Mouse (Mus musculus) kidney, embryonic 16.5 days (tissue): ENCODE results near the gene Pdik1l. TPM values are rescaled to one million over a fixed set of nuclear protein-coding genes. Genes with fewer than 3 reads are reported as not detected.
"Not testable (repeated sequence)": the region's sequence is repeated elsewhere in the genome, so short reads cannot be mapped to it uniquely, and the experiment has no call there.

Experiments
- ATAC-seq: fragments of 200-750 bp; cut with Nextera tagmentation; 2 replicates; pipeline ENCODE4 v1.8.0; 2017; ENCODE audit warnings: moderate TSS enrichment; ENCODE audit not compliant: low FRiP score, low TSS enrichment
- H3K27ac ChIP-seq: fragments of 300-500 bp; sonication (generic); 2 replicates; pipeline ENCODE4 v1.5.1; 2014; ENCODE audit warnings: low read length
- H3K27me3 ChIP-seq: fragments of 300-500 bp; sonication (generic); 2 replicates; pipeline ENCODE4 v1.6.1; 2014; ENCODE audit warnings: low read length, control low read depth, mixed read lengths; ENCODE audit not compliant: insufficient read depth
- H3K36me3 ChIP-seq: fragments of 300-500 bp; sonication (generic); 2 replicates; pipeline ENCODE4 v1.6.1; 2014; ENCODE audit warnings: low read length, control low read depth, mixed read lengths; ENCODE audit not compliant: insufficient read depth
- H3K4me1 ChIP-seq: fragments of 300-500 bp; sonication (generic); 2 replicates; pipeline ENCODE4 v1.6.1; 2014; ENCODE audit warnings: low read length, control low read depth, mixed read lengths; ENCODE audit not compliant: insufficient read depth
- H3K4me2 ChIP-seq: fragments of 300-500 bp; sonication (generic); replicated peaks from 2 replicates; pipeline ENCODE4 v1.6.1; 2014; ENCODE audit warnings: low read depth, low read length
- H3K4me3 ChIP-seq: fragments of 300-500 bp; sonication (generic); 2 replicates; pipeline ENCODE4 v1.5.1; 2014; ENCODE audit warnings: mild to moderate bottlenecking, low read length
- H3K9ac ChIP-seq: fragments of 300-500 bp; sonication (generic); replicated peaks from 2 replicates; pipeline ENCODE4 v1.6.1; 2014; ENCODE audit warnings: low read length
- H3K9me3 ChIP-seq: fragments of 300-500 bp; sonication (generic); 2 replicates; pipeline ENCODE4 v1.6.1; 2016; ENCODE audit warnings: low read length, control low read depth
- WGBS: fragments of 180-500 bp; shearing (Covaris S2); extraction: QIAGEN DNeasy Blood & Tissue Kit; methylation state at CpG from one replicate; pipeline ENCODE4 v1.1.7; 2014; 5-methylcytosine and 5-hydroxymethylcytosine counted together
- polyA plus RNA-seq: library from polyadenylated mRNA; unstranded; fragments of >200 nt; fragmentation: Nextera tagmentation; extraction: Ambion mirVana; gene quantifications from 2 replicates; pipeline ENCODE4 v1.2.1, GENCODE M21; 2015

Pdik1l gene
- polyA plus RNA-seq, 1 experiment from 2014 or later: 20.2 TPM

DNA sequence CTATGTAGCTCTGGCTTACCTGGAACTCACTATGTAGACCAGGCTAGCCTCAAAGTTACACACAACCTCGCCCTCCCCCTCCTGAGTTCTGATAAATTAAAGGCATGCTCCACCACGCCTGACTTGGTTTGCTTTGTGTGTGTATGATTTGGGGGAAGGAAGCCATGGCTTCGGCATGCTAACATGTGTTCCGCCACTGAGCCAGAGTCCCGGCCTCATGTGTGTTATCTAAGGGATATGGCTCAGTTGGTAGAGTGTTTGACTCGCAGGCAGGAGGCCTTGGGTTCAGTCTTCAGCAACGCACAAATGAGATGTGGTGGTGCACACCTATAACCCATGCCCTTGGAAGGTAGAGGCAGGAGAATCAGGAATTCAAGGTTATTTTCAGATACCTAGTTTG lies 15.7 kb downstream of the Pdik1l start:
- Histone ChIP-seq H3K4me2 (no peak overlapping the region), H3K4me1 (peaks cover 6% of the 10 kb centered on the region), H3K36me3 (peaks cover 5% of the 10 kb centered on the region), H3K9ac (no peak overlapping the region), H3K27me3 (no peaks in the 10 kb centered on the region), H3K27ac (no peak overlapping the region), H3K9me3 (no peaks in the 10 kb centered on the region), H3K4me3 (no peak overlapping the region)
- 79% methylated on average over 7 of the region's 7 CpGs for WGBS
- ATAC-seq: no peak

DNA sequence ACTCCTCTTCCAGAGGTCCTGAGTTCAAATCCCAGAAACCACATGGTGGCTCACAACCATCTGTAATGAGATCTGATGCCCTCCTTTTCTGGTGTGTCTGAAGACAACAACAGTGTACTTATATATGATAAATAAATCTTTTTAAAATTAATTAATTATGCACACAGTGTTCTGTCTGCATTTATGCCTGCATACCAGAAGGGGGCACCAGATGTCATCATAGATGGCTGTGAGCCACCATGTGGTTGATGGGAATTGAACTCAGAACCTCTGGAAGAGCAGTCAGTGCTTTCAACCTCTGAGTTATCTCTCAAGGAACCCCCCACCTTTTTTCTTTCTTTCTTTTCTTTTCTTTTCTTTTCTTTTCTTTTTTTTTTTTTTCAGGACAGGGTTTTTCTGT lies 18.1 kb downstream of the Pdik1l start:
- not testable (repeated sequence) for H3K4me2 ChIP-seq, ATAC-seq, H3K9me3 ChIP-seq

DNA sequence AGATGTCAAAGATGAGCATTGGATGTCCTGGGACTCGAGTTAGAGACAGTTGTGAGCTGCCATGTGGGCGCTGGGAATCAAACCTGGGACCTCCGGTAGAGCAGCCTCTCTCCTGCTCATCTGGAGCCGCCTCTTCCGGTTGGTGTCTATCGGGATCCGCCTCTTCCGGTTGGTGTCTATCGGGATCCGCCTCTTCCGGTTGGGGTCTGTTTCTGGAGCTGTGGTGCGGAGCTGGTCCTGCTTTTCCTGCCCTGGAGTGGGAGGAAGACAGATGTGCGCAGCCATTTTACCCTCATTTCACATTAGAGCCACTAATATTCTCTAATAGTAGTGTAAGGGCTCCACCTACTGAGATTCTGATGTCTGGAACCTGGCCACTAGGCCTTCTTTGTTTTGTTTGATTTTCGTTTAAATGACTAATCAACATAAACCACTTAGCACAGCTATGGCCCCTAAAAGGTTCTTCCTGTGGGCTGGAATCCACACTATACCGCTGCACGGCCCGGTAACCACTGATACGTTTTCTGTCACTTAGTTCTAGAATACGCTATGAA lies 19.5 kb downstream of the Pdik1l start:
- H3K9me3 ChIP-seq: no peaks in the 10 kb centered on the region; the same call in 1 of the 2 replicates
- H3K9ac ChIP-seq: no peak overlapping the region
- no peaks in the 10 kb centered on the region for H3K36me3 ChIP-seq
- no peak for ATAC-seq
- 77% methylated on average over 19 of the region's 19 CpGs for WGBS
- no peak overlapping the region for H3K4me2 ChIP-seq
- H3K27me3 ChIP-seq: no peaks in the 10 kb centered on the region
- H3K4me1 ChIP-seq: peaks cover 6% of the 10 kb centered on the region
- no peak overlapping the region for H3K27ac ChIP-seq
- no peak overlapping the region for H3K4me3 ChIP-seq

More for the DNA sequence above, 18.1 kb downstream of the Pdik1l start:
- H3K27me3 ChIP-seq, H3K27ac ChIP-seq, H3K9ac ChIP-seq, H3K36me3 ChIP-seq, H3K4me3 ChIP-seq, H3K4me1 ChIP-seq: not testable (repeated sequence)

DNA sequence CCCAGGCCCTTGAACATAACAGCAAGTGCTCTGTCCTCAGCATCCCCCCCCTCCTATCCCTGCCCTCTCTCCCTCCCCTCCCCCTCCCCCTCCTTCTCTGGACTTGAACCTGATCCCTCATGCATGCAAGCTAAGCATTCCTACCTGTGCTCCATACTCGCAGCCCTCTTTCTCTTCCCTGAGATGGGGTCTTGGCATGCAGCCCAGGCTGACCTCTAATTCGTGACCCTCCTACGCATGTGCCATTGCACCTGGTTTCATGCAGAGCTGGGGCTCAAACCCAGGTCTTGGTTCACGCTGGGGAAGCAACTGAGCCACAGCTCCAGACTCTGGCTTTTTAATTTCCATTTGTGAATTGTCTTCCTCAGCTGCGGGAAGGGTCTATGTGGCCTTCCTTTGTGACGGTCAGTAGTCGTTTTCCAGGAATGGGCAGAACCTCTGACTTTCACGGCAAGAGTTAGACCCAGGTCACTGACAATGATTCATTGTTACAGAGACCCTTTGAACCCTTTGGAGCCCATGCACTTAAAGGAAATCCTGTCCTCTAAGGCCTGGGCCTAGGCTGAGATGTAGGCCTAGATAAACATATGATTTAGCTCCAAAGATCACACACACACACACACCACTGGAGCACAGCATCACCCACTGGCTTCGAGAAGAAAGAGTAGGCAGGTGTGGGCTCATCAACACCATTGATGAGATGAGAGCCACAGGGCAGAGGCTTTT lies 21.7 kb downstream of the Pdik1l start:
- Histone ChIP-seq H3K4me1 (no peaks in the 10 kb centered on the region), H3K9me3 (no peaks in the 10 kb centered on the region; the same call in 1 of the 2 replicates), H3K27ac (0 out of 2 replicates have a peak overlapping the region, but pooled peaks have one; percentile 15), H3K4me3 (no peak overlapping the region), H3K36me3 (no peaks in the 10 kb centered on the region), H3K9ac (no peak overlapping the region), H3K27me3 (no peaks in the 10 kb centered on the region), H3K4me2 (no peak overlapping the region)
- no peak for ATAC-seq
- WGBS: 29% methylated on average over 9 of the region's 9 CpGs

DNA sequence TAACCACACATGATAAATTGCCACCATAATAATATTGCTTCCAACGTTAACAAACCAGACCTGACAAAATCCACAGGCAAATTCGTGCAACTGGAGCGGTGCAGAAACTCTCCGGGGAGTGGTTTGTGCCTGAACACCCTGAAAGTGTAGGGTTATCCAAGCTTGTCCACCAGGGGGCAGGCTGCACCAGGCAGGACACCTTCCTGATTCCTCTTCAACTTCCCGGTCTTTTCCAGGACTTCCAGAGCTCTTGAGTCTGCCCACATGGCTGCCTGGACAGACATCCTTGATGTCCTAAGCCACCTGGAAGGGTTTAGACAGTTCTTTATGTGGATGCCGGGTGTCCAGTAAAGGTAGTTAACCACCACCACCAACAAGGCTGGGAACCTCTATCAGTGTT lies 24.5 kb downstream of the Pdik1l start:
- H3K4me1 ChIP-seq: no peaks in the 10 kb centered on the region
- no peak overlapping the region for H3K4me3 ChIP-seq
- no peak for ATAC-seq
- no peak overlapping the region for H3K4me2 ChIP-seq
- WGBS: 33% methylated on average over 6 of the region's 6 CpGs
- no peaks in the 10 kb centered on the region; the same call in 1 of the 2 replicates for H3K9me3 ChIP-seq
- H3K27ac ChIP-seq: no peak overlapping the region
- H3K27me3 ChIP-seq: no peaks in the 10 kb centered on the region
- H3K9ac ChIP-seq: no peak overlapping the region
- no peaks in the 10 kb centered on the region for H3K36me3 ChIP-seq

DNA sequence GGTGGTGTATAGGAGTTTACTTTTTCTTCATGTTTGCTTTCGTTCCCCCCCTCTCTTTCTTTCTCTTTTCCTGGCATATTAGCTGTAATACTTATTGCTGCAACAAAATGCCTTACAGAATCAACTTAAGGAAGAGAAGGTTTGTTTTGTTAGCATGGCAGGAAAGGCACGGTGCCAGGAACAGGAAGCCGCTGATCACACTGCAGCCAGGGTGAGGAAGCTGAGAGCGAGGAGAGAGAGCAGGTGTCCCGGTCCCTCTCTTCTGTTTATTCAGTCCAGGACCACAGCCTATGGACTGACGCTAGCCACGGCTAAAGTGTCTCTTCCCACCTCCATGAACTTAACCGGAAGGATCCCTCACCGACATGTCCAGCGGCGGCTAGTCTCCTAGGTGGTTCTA lies 29.3 kb downstream of the Pdik1l start:
- H3K9ac ChIP-seq: no peak overlapping the region
- no peaks in the 10 kb centered on the region for H3K9me3 ChIP-seq
- no peak for ATAC-seq
- no peaks in the 10 kb centered on the region for H3K36me3 ChIP-seq
- no peak overlapping the region for H3K4me2 ChIP-seq
- WGBS: 47% methylated on average over 11 of the region's 11 CpGs
- H3K4me3 ChIP-seq: no peak overlapping the region
- peaks cover 6% of the 10 kb centered on the region for H3K27me3 ChIP-seq
- peaks cover 27% of the 10 kb centered on the region for H3K4me1 ChIP-seq
- no peak overlapping the region; the same call in 1 of the 2 replicates for H3K27ac ChIP-seq

DNA sequence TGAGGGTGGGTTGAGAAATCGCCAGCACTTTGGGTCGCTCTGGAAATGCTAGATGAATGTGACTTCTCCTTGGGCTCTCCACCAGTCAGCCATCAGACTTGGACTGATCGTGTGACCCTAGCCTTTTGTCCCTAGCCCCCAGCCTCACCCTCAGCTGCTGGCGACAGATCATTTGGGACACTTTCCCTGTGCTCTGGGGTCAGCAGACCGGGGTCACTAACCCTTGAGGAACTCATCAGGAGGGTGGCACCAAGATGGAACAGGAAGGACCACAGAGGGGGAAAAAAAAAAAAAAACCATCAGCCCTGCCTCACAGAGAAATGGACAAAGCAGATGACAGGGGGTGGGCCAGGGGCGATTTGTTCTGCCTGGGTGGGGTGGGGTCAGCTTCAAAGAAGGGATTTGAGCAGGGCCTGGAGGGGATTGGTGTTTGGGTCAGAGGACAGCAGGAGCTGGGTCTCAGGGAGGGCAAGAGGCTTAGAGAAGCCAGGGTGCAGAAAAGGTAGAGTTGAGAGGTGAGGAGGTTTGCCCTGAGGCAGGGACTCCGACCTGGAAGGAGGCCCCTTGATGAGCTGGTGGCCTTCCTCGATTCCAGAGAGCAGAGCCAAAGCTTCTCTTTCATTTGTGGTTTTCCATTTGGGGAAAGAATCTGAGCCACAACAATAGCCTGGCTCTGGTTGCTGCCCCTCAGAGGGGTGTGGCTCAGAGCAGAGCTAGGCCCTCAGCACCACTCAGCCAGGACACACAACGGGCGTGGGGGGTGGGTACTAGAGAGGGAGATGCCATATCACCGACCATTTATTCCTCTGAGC lies 30.3 kb downstream of the Pdik1l start:
- H3K9me3 ChIP-seq: no peaks in the 10 kb centered on the region
- no peak overlapping the region for H3K4me3 ChIP-seq
- H3K4me2 ChIP-seq: no peak overlapping the region
- H3K27me3 ChIP-seq: peaks cover 16% of the 10 kb centered on the region
- ATAC-seq: no peak
- no peak overlapping the region; the same call in 1 of the 2 replicates for H3K9ac ChIP-seq
- 32% methylated on average over 11 of the region's 11 CpGs for WGBS
- H3K27ac ChIP-seq: peak overlapping the region; percentile 41
- peaks cover 34% of the 10 kb centered on the region for H3K4me1 ChIP-seq
- no peaks in the 10 kb centered on the region for H3K36me3 ChIP-seq

DNA sequence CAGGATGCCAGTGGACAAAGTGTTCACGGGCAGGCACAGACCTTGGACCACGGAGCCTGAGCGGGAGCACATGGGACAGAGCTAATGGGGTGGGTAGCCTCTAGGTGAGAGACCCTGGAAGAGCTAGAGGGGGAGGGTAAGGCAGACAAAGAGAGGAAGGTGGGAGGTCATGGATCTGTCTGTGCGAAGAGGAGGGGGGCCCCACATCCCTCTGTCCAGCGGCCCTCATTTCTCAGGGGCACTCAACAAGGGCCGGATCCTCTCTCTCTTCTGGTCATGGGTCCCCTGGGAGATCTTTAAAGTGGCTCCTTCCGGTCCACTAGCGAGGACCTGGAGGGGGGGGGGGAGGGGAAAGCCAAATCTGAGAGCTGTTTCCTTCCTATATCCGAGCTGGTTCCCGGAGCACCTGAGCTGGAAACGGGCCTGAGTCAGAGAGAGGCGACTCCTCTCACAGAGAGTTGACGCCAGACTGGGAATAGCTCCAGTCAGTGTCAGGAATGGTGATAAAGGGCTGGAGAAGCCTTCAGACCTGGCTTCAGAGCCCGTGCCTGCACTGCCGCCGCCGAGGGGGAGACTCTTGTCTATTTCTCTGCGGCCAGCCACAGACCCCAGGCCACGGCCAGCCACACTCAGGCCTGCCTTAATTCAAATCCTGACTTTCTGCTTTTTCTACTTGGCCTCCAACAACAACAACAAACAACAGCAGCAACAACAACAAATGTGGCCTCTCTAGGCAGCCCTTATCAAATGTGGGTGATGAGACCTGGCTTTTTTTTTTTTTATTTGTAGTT lies 31.1 kb downstream of the Pdik1l start:
- no peak overlapping the region; the same call in 1 of the 2 replicates for H3K9ac ChIP-seq

DNA sequence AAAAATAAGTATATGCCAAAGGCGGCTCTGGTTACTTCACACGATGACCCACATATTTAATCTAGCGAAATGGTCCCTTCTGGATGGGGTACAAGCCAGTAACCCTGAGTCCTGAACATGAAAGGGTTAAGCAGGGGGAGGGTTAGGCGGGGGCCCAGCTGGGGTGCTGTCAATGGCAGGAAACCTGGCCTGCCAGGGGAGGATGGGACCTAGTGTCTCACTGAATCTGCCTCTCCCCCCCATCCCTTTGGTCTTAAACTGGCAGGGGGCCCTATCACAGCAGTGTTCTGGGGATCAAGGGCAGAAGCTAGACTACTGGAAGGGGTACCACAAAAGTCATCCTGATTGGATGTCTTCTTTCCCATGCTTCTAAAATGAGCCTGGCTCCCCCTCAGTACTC lies 31.8 kb downstream of the Pdik1l start:
- H3K4me3 ChIP-seq: no peak overlapping the region
- peaks cover 49% of the 10 kb centered on the region for H3K4me1 ChIP-seq
- no peaks in the 10 kb centered on the region for H3K36me3 ChIP-seq
- H3K9ac ChIP-seq: no peak overlapping the region; the same call in 1 of the 2 replicates
- no peaks in the 10 kb centered on the region for H3K9me3 ChIP-seq
- ATAC-seq: no peak
- peaks cover 31% of the 10 kb centered on the region for H3K27me3 ChIP-seq
- peak overlapping the region; percentile 20; the same call in 1 of the 2 replicates for H3K4me2 ChIP-seq
- 37% methylated on average over 4 of the region's 4 CpGs for WGBS
- peak overlapping the region; percentile 75 for H3K27ac ChIP-seq

More for the DNA sequence above, 31.1 kb downstream of the Pdik1l start:
- no peaks in the 10 kb centered on the region for H3K9me3 ChIP-seq
- no peaks in the 10 kb centered on the region for H3K36me3 ChIP-seq
- WGBS: 16% methylated on average over 18 of the region's 19 CpGs
- no peak overlapping the region for H3K4me3 ChIP-seq
- ATAC-seq: peak; percentile 25; the same call in 1 of the 2 replicates
- H3K27me3 ChIP-seq: peaks cover 24% of the 10 kb centered on the region
- H3K4me1 ChIP-seq: peaks cover 42% of the 10 kb centered on the region
- H3K27ac ChIP-seq: peak overlapping the region; percentile 75
- H3K4me2 ChIP-seq: peak overlapping the region; percentile 20; the same call in 1 of the 2 replicates
